Mouse (Mus musculus): ENCODE measurements at regions not wholly inside any gene's neighbourhood (a gene's known extent, or its start where the extent isn't known, plus 50 kb on each side); places are given as distances from the start of the nearest gene placed in this dataset.

DNA sequence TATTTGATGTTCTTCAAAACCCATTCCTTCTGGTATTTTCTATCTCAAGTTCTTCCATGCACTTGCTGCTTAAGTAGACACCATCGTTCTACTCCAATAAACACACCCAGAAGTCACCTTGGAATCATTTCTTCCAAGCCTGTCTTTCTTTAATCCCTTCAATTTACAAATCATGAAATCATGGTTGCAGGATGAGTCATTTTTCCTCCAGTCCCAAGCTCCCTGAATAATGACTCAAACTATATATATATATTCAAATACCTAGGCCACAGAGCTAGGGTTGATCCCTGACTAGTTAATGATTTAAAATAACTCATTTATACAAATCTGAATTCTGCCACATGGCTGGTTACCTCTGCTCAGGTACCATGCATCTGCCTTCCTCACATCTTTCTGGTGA, 337.2 kb upstream of the Nr2f2 start:
- TF ChIP-seq ZNF384 (IDR thresholded peaks at IDR 0.05; ENCODE audit: low read depth, low read length) (no peak), HCFC1 (IDR thresholded peaks at IDR 0.05; ENCODE audit: borderline replicate concordance, insufficient read depth, low read length) (no peak), ZC3H11A (IDR thresholded peaks at IDR 0.05; ENCODE audit: borderline replicate concordance, low read depth, low read length) (no peak), MAFK (IDR thresholded peaks at IDR 0.05; ENCODE audit: insufficient read depth, low read depth, low read length) (no peak), CHD2 (IDR thresholded peaks at IDR 0.05; ENCODE audit: low read depth, low read length) (no peak)
